Mouse (Mus musculus): ENCODE measurements at regions not wholly inside any gene's neighbourhood (a gene's known extent, or its start where the extent isn't known, plus 50 kb on each side); places are given as distances from the start of the nearest gene placed in this dataset.

- no peak for ATAC-seq (ENCODE audit: insufficient read depth, low FRiP score)
- WGBS, result 55% methylated on average over 11 of the region's 11 CpGs
- H3K4me3 ChIP-seq (replicated peaks; ENCODE audit: low read length), result no peak overlapping the region
- H3K27ac ChIP-seq (ENCODE audit: low read length), result no peak overlapping the region
- H3K9ac ChIP-seq (ENCODE audit: low read length), result no peak overlapping the region
- H3K4me1 ChIP-seq (ENCODE audit: control insufficient read depth, insufficient read depth, low read length), result peaks cover 10% of the 10 kb centered on the region
- H3K27me3 ChIP-seq (ENCODE audit: control insufficient read depth, insufficient read depth, low read length), result no peaks in the 10 kb centered on the region; the same call in 1 of the 2 replicates
- H3K36me3 ChIP-seq (ENCODE audit: control insufficient read depth, insufficient read depth, low read length), result no peaks in the 10 kb centered on the region
- H3K4me2 ChIP-seq (ENCODE audit: low read depth, low read length), result no peak overlapping the region
- no peaks in the 10 kb centered on the region for H3K9me3 ChIP-seq (replicated peaks; ENCODE audit: control insufficient read depth, low read length)
These were observed 66.2 kb upstream of the Ampd3 start for GRCm38 (mm10) chr7:110701681-110702413.

GRCm38 (mm10) chr7:110702414-110702783, 65.6 kb upstream of the Ampd3 start:
- Histone ChIP-seq H3K4me2 (ENCODE audit: low read depth, low read length) (no peak overlapping the region), H3K9me3 (replicated peaks; ENCODE audit: control insufficient read depth, low read length) (no peaks in the 10 kb centered on the region), H3K27me3 (ENCODE audit: control insufficient read depth, insufficient read depth, low read length) (no peaks in the 10 kb centered on the region; the same call in 1 of the 2 replicates), H3K27ac (ENCODE audit: low read length) (no peak overlapping the region), H3K36me3 (ENCODE audit: control insufficient read depth, insufficient read depth, low read length) (no peaks in the 10 kb centered on the region), H3K9ac (ENCODE audit: low read length) (no peak overlapping the region), H3K4me1 (ENCODE audit: control insufficient read depth, insufficient read depth, low read length) (peaks cover 13% of the 10 kb centered on the region), H3K4me3 (replicated peaks; ENCODE audit: low read length) (no peak overlapping the region)
- WGBS, result 77% methylated on average over 6 of the region's 6 CpGs
- no peak for ATAC-seq (ENCODE audit: insufficient read depth, low FRiP score)

DNA sequence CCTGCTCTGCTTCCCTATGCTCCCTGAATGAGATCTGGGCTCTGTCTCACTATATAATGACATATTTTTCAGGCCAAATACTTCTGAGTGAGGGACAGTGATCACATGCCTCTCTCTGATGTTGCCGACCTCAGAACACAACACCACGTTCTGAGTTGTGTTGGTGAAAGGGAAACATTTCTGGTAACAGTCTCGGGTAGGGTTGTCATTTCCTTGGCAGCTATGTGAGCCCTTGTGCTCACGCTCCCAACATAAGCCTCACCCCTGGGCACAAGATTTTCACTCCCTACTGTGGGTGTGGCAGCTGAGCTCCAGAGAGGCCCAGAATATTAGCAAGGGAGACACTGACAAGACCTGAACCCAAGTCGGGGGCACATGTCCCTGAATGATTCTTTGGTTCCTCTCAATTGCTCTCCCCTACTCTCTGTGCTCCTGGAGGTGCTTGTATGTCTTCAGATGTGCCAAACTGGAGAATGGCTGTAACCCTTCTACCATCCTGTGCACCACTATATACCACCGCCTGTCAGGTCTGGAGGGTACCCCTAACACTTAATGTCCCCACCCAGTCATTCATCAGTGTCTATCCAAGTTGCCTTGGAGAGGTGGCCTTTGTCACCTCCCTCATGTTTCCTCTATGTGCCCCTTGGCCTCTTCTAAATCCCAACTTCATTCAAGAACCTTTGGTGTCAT, 62.5 kb upstream of the Ampd3 start:
- H3K9ac ChIP-seq (ENCODE audit: low read length), result no peak overlapping the region
- ATAC-seq (ENCODE audit: insufficient read depth, low FRiP score), result no peak
- no peak overlapping the region for H3K4me2 ChIP-seq (ENCODE audit: low read depth, low read length)
- no peaks in the 10 kb centered on the region for H3K9me3 ChIP-seq (replicated peaks; ENCODE audit: control insufficient read depth, low read length)
- 63% methylated on average over 6 of the region's 6 CpGs for WGBS
- no peak overlapping the region for H3K27ac ChIP-seq (ENCODE audit: low read length)
- H3K27me3 ChIP-seq (ENCODE audit: control insufficient read depth, insufficient read depth, low read length), result no peaks in the 10 kb centered on the region; the same call in 1 of the 2 replicates
- no peak overlapping the region for H3K4me3 ChIP-seq (replicated peaks; ENCODE audit: low read length)
- H3K4me1 ChIP-seq (ENCODE audit: control insufficient read depth, insufficient read depth, low read length), result peaks cover 16% of the 10 kb centered on the region
- no peaks in the 10 kb centered on the region for H3K36me3 ChIP-seq (ENCODE audit: control insufficient read depth, insufficient read depth, low read length)

DNA sequence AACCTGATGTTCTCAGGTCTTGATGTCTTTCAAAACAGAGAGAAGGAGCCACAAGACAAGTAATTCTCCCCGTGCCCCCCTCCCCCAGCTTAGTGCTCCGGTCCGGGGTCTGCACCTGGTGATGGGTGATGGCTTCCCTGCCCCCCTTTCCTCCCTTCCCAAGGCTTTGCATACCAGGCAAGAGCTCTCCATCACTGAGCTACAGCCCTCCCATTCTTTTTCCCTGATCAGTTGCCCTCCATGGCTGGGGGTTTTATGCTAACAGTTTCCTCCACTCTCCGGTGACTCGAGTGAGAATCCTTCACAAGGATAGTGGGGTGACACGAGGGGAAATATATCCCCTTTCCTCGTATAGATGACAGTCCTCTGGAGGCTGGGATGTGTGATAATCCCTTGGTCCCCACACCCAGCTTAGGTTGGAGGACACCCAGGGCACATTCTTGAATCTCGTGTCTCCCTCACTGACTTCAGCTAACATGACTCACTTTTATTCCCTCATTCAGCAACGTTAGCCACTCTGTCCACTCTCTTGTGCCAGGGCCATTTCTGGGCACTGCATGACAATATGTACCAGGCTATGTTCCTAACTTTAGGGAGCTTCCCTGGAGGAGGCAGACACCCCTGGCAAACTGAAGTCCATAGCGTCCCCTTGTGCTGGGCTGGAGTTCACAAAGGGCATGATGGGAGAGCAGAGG, 61.9 kb upstream of the Ampd3 start:
- Histone ChIP-seq H3K4me1 (ENCODE audit: control insufficient read depth, insufficient read depth, low read length) (peaks cover 16% of the 10 kb centered on the region), H3K27me3 (ENCODE audit: control insufficient read depth, insufficient read depth, low read length) (no peaks in the 10 kb centered on the region; the same call in 1 of the 2 replicates), H3K4me2 (ENCODE audit: low read depth, low read length) (no peak overlapping the region), H3K9ac (ENCODE audit: low read length) (no peak overlapping the region), H3K9me3 (replicated peaks; ENCODE audit: control insufficient read depth, low read length) (no peaks in the 10 kb centered on the region), H3K36me3 (ENCODE audit: control insufficient read depth, insufficient read depth, low read length) (no peaks in the 10 kb centered on the region), H3K4me3 (replicated peaks; ENCODE audit: low read length) (no peak overlapping the region), H3K27ac (ENCODE audit: low read length) (peak overlapping the region; percentile 35; the same call in 1 of the 2 replicates)
- no peak for ATAC-seq (ENCODE audit: insufficient read depth, low FRiP score)
- 68% methylated on average over 10 of the region's 10 CpGs for WGBS

DNA sequence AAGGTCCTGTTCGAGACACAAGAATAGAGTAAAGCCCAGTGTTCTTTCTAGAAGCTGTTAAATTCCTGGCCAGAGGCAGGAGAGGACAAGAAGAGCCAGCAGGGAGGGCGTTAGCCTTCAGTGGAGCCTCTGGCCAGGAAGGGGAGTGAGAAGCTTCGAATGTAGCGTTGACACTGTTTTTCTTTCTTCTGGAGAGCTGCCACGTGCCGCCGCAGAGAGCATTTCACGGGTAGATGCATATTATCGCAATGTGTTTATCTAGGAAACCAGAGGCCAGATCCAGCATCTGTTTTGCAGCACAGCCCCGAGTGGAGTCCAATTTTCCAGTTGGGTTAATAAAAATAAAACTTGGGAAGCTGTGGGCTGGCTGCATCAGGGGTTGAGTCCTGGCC, 61.3 kb upstream of the Ampd3 start:
- H3K4me2 ChIP-seq (ENCODE audit: low read depth, low read length), result no peak overlapping the region
- H3K4me1 ChIP-seq (ENCODE audit: control insufficient read depth, insufficient read depth, low read length), result peaks cover 16% of the 10 kb centered on the region
- ATAC-seq (ENCODE audit: insufficient read depth, low FRiP score), result peak; percentile 42; the same call in 1 of the 2 replicates
- no peak overlapping the region for H3K9ac ChIP-seq (ENCODE audit: low read length)
- 48% methylated on average over 10 of the region's 10 CpGs for WGBS
- no peaks in the 10 kb centered on the region; the same call in 1 of the 2 replicates for H3K27me3 ChIP-seq (ENCODE audit: control insufficient read depth, insufficient read depth, low read length)
- no peaks in the 10 kb centered on the region for H3K9me3 ChIP-seq (replicated peaks; ENCODE audit: control insufficient read depth, low read length)
- H3K27ac ChIP-seq (ENCODE audit: low read length), result peak overlapping the region; percentile 35; the same call in 1 of the 2 replicates
- H3K4me3 ChIP-seq (replicated peaks; ENCODE audit: low read length), result no peak overlapping the region
- H3K36me3 ChIP-seq (ENCODE audit: control insufficient read depth, insufficient read depth, low read length), result no peaks in the 10 kb centered on the region

DNA sequence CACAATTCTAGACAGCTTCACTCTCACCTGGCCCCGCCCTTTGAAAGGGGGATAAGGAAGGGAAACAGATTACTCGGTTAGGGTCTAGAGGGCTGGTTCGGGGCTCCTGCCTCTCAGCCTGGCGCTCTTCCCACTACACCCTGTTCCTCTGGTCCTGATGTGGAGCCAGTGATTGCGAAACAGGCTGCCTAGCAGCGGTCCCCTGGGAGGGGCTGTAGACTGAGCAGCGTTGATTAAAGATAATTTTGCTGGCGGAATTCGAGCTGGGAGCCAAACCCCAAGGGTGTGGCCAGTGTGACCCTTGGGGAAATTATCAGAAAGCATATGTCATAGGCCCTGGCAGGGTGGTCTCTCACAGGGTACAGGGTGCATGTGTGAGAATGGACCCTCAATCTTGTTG, 59.9 kb upstream of the Ampd3 start:
- no peak overlapping the region for H3K9ac ChIP-seq (ENCODE audit: low read length)
- H3K36me3 ChIP-seq (ENCODE audit: control insufficient read depth, insufficient read depth, low read length), result no peaks in the 10 kb centered on the region
- no peak overlapping the region for H3K27ac ChIP-seq (ENCODE audit: low read length)
- no peak overlapping the region for H3K4me2 ChIP-seq (ENCODE audit: low read depth, low read length)
- H3K27me3 ChIP-seq (ENCODE audit: control insufficient read depth, insufficient read depth, low read length), result no peaks in the 10 kb centered on the region; the same call in 1 of the 2 replicates
- H3K9me3 ChIP-seq (replicated peaks; ENCODE audit: control insufficient read depth, low read length), result no peaks in the 10 kb centered on the region
- H3K4me3 ChIP-seq (replicated peaks; ENCODE audit: low read length), result no peak overlapping the region
- WGBS, result 60% methylated on average over 9 of the region's 9 CpGs
- ATAC-seq (ENCODE audit: insufficient read depth, low FRiP score), result peak; percentile 42; the same call in 1 of the 2 replicates
- peaks cover 16% of the 10 kb centered on the region for H3K4me1 ChIP-seq (ENCODE audit: control insufficient read depth, insufficient read depth, low read length)

DNA sequence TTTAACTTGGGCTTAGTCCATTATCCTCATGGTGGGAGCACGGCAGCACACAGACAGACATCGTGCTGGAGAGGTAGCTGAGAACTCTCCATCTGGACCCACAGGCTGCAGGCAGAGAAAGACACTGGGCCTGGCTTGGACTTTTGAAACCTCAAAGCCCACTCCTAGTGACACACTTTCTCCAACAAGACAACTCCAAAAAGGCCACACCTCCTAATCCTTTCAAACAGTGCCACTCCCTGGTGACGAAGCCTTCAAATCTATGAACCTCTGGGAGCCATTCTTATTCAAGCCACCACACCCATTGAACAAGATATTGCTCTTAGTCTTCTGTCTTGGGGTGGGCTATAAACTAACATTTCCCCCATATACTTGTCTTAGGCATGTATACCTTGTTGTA, 59.2 kb upstream of the Ampd3 start:
- no peak for ATAC-seq (ENCODE audit: insufficient read depth, low FRiP score)
- no peaks in the 10 kb centered on the region for H3K36me3 ChIP-seq (ENCODE audit: control insufficient read depth, insufficient read depth, low read length)
- H3K4me3 ChIP-seq (replicated peaks; ENCODE audit: low read length), result no peak overlapping the region
- no peak overlapping the region for H3K4me2 ChIP-seq (ENCODE audit: low read depth, low read length)
- H3K27ac ChIP-seq (ENCODE audit: low read length), result no peak overlapping the region
- H3K4me1 ChIP-seq (ENCODE audit: control insufficient read depth, insufficient read depth, low read length), result peaks cover 16% of the 10 kb centered on the region
- H3K9ac ChIP-seq (ENCODE audit: low read length), result no peak overlapping the region
- 95% methylated on average over 3 of the region's 3 CpGs for WGBS
- H3K9me3 ChIP-seq (replicated peaks; ENCODE audit: control insufficient read depth, low read length), result no peaks in the 10 kb centered on the region
- no peaks in the 10 kb centered on the region; the same call in 1 of the 2 replicates for H3K27me3 ChIP-seq (ENCODE audit: control insufficient read depth, insufficient read depth, low read length)

DNA sequence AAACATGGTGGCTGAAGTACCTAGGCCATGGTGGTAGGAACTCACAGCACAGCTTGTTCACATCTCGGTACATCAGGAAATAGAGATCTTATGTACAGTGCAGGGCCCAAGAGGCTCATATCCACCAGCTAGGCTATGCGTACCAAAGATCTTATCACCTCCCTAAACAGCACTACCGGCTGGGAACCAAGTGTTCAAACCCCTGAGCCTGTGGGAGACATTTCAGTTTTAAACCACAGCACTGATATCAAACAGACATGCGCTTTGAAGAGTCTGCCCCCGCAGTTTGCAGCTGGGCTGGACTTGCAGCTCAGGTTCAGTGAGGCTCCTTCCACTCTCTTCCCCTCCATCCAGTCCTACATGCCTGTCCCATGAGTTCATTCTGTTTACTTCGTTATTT, 58.4 kb upstream of the Ampd3 start:
- no peaks in the 10 kb centered on the region; the same call in 1 of the 2 replicates for H3K27me3 ChIP-seq (ENCODE audit: control insufficient read depth, insufficient read depth, low read length)
- no peaks in the 10 kb centered on the region for H3K36me3 ChIP-seq (ENCODE audit: control insufficient read depth, insufficient read depth, low read length)
- H3K4me2 ChIP-seq (ENCODE audit: low read depth, low read length), result no peak overlapping the region
- ATAC-seq (ENCODE audit: insufficient read depth, low FRiP score), result no peak
- H3K9me3 ChIP-seq (replicated peaks; ENCODE audit: control insufficient read depth, low read length), result no peaks in the 10 kb centered on the region
- peaks cover 16% of the 10 kb centered on the region for H3K4me1 ChIP-seq (ENCODE audit: control insufficient read depth, insufficient read depth, low read length)
- no peak overlapping the region for H3K4me3 ChIP-seq (replicated peaks; ENCODE audit: low read length)
- H3K9ac ChIP-seq (ENCODE audit: low read length), result no peak overlapping the region
- H3K27ac ChIP-seq (ENCODE audit: low read length), result no peak overlapping the region
- 72% methylated on average over 6 of the region's 6 CpGs for WGBS
